Mouse (Mus musculus): Measurements from ENCODE around the gene Rhox11. TPM values are rescaled to one million over a fixed set of nuclear protein-coding genes. Genes with fewer than 3 reads are reported as not detected.
"Not testable (repeated sequence)": the region's sequence is repeated elsewhere in the genome, so short reads cannot be mapped to it uniquely, and the experiment has no call there.

Gene Rhox11
- not detected in 2 replicates for polyA plus RNA-seq (2016; fragmentation: Nextera tagmentation; extraction: Ambion mirVana)

DNA sequence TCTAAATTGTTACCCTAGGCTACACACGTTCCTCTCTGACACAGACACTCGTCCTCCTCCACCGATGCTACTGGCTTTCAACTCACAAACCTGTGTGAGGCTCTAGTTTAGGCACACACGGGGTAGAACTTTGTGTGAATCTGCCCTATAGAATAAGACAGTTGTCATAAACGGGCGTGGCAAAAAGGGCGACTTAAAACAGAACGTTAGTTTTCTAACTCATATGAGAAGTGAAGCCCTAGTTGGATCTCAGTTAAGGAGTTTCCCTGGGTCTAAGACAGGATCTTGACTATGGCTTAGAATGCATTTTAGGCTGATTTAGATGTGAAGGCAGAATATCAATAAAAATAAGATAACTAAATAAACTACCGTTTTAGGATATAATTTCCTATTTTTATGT lies at the start of gene Rhox11:
Gene Rhox11 (minus strand): TSS at position 101 of the 400 bp plus-strand sequence.
- no peaks in the 10 kb centered on the region for H3K9me3 ChIP-seq (replicated peaks)
- H3K27me3 ChIP-seq (ENCODE audit: low read depth, poor library complexity, severe bottlenecking): no peaks in the 10 kb centered on the region
- H3K36me3 ChIP-seq: no peaks in the 10 kb centered on the region
- no peak for DNase-seq (ENCODE audit: low spot score)
- H3K27ac ChIP-seq: no peak within 1 kb of the TSS
- H3K4me1 ChIP-seq: no peaks in the 10 kb centered on the region
- 87% methylated on average over 9 of the region's 9 CpGs for WGBS
- no peak within 1 kb of the TSS for H3K4me3 ChIP-seq

DNA sequence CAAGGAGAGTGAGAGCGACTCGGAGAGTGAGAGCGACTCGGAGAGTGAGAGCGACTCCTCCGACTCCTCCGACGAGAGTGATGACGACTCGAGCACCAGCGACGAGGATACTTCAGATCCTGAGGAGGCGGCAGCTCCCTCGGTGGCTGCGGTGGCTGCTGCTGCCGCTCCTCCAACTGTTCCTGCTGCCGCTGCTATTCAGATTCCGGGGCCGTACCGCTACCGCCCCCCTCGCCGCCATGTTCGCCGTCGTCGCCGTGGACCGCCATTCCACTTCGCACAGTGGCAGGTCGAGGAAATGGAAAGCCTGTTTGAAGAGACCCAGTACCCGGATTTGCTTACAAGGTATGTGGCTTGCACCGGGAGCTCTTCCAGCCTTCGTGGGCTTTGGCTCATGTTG lies 36.5 kb upstream of the Rhox11 start:
- no peak overlapping the region for H3K27ac ChIP-seq
- H3K9me3 ChIP-seq (replicated peaks): peaks cover 6% of the 10 kb centered on the region; the same call in 1 of the 2 replicates
- no peaks in the 10 kb centered on the region for H3K27me3 ChIP-seq (ENCODE audit: low read depth, poor library complexity, severe bottlenecking)
- no peak overlapping the region for H3K4me3 ChIP-seq
- no peaks in the 10 kb centered on the region for H3K4me1 ChIP-seq
- WGBS: 86% methylated on average over 34 of the region's 34 CpGs
- no peaks in the 10 kb centered on the region for H3K36me3 ChIP-seq
- no peak for DNase-seq (ENCODE audit: low spot score)

DNA sequence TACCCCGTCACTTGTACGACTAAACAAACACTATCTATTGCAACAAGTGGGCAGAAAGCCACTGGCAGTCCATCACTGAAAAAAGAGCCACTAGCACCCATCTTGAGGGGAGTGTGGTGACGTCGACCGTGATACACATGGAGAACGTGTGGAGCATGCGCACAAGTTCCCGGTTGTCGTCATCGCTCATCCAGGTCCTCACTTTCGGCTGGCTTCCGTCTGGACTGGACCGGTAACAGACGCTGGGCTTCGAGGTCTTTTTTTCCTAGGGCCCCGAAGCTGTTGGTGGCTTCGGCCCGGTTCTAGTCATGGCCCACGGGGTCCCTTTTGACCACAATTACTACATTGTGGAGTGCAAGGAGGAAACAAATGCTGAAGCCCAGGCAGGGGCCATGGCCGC lies 36.0 kb upstream of the Rhox11 start, which contains the start of gene Rhox13:
Gene Rhox13 (plus strand): TSS at position 238 of the 400 bp plus-strand sequence.
- DNase-seq (ENCODE audit: low spot score): no peak
- Histone ChIP-seq H3K4me1 (no peaks in the 10 kb centered on the region), H3K27me3 (ENCODE audit: low read depth, poor library complexity, severe bottlenecking) (no peaks in the 10 kb centered on the region), H3K9me3 (replicated peaks) (peaks cover 6% of the 10 kb centered on the region; the same call in 1 of the 2 replicates), H3K4me3 (no peak within 1 kb of the TSS), H3K36me3 (no peaks in the 10 kb centered on the region), H3K27ac (no peak within 1 kb of the TSS)
- WGBS: 94% methylated on average over 20 of the region's 20 CpGs

DNA sequence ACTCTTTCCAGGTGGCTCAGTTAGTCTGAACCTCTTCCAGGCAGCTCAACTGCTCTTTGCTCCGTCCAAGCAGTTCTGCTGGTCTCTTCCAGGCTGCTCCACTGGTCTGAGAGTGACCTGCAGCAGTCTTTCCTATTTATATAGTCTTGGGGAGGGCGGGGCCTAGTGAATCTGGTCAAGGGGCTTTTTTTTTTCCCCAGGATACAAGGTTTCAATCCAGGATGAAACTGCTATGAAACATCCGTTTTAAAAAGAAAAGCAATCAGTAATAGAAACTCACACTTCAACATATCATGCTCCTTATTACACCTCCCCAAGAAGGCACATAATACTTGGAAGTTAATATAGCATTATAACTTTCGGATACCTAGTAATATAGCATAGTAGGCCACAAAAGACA lies 25.9 kb upstream of the Rhox11 start, which contains the start of gene Rhox12:
Gene Rhox12 (minus strand): TSS at position 101 of the 400 bp plus-strand sequence.
- 81% methylated on average over 4 of the region's 4 CpGs for WGBS

DNA sequence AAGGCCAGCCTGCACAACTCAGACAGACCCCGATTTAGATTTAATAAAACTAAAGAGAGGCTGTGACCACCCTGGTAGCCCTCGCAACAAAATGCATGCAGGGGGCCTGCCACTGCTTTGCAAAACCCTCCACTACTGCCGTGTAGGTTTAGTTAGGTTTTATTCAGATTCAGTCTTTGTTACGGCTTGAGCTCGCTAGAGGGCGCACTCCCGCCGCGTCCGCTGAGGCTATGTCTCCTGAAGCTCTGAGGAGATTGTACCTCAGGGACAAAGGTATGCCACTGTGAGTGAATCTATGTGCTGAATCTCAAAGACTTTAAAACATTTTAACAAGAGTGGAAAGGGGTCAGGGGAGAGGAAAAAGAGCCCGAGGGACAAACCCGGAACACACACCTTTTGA lies 715 bp downstream of the Rhox11 start:
- Histone ChIP-seq H3K9me3 (replicated peaks) (no peaks in the 10 kb centered on the region), H3K4me3 (no peak overlapping the region), H3K27ac (no peak overlapping the region), H3K4me1 (no peaks in the 10 kb centered on the region), H3K36me3 (no peaks in the 10 kb centered on the region), H3K27me3 (ENCODE audit: low read depth, poor library complexity, severe bottlenecking) (no peaks in the 10 kb centered on the region)
- WGBS: 16% methylated on average over 12 of the region's 12 CpGs
- DNase-seq (ENCODE audit: low spot score): peak; percentile 56

More for the DNA sequence above, 25.9 kb upstream of the Rhox11 start, which contains the start of gene Rhox12:
- H3K4me1 ChIP-seq: no peaks in the 10 kb centered on the region
- no peak for DNase-seq (ENCODE audit: low spot score)
- H3K9me3 ChIP-seq (replicated peaks): no peaks in the 10 kb centered on the region
- H3K36me3 ChIP-seq: no peaks in the 10 kb centered on the region
- no peaks in the 10 kb centered on the region for H3K27me3 ChIP-seq (ENCODE audit: low read depth, poor library complexity, severe bottlenecking)
- no peak within 1 kb of the TSS for H3K4me3 ChIP-seq
- no peak within 1 kb of the TSS for H3K27ac ChIP-seq

DNA sequence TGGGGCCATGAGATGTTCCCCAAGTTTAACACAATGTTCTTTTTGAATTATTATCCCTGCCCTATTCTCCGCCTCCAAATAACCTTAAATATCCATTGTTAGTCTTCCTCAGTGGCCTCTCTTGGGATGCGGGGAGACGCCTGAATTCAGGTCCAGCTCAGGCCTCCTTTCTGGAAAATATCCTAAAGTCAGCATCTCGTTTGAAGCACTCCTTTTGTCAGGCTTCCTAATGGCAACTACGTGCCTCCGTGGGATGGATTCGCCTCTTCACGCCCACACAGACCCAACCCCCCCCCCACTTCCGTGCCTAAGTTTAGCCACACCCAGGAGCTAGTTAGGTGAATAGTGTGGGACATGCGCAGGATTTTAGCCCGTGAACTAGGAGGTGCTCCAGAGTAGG lies 18.8 kb downstream of the Rhox11 start, which contains the start of gene Rhox10:
Gene Rhox10 (plus strand): TSS at position 301 of the 400 bp plus-strand sequence.
- no peak for DNase-seq (ENCODE audit: low spot score)

DNA sequence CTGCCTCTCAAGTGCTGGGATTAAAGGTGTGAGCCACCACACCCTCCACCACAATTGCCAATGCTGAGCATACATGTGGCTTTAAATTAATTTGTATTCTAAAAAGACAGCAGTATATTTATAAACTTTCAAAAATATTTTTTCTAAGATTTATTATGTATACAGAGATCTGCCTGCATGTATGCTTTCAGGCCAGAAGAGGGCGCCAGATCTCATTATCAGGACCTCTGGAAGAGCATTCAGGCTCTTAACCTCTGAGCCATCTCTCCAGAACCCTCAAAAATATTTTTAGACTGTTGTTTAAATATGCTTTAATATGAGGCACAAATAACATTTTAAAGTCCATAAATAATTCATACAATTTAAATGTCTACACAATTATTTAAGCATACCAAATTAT lies 23.4 kb downstream of the Rhox11 start:
- 0% methylated on average over 1 of the region's 1 CpGs for WGBS
- DNase-seq (ENCODE audit: low spot score): no peak
- Histone ChIP-seq H3K36me3 (no peaks in the 10 kb centered on the region), H3K9me3 (replicated peaks) (no peaks in the 10 kb centered on the region), H3K27ac (no peak overlapping the region), H3K27me3 (ENCODE audit: low read depth, poor library complexity, severe bottlenecking) (no peaks in the 10 kb centered on the region), H3K4me1 (no peaks in the 10 kb centered on the region), H3K4me3 (no peak overlapping the region)

More for the DNA sequence above, 18.8 kb downstream of the Rhox11 start, which contains the start of gene Rhox10:
- WGBS: 90% methylated on average over 11 of the region's 11 CpGs
- Histone ChIP-seq H3K27ac (no peak within 1 kb of the TSS), H3K4me3 (no peak within 1 kb of the TSS), H3K9me3 (replicated peaks) (no peaks in the 10 kb centered on the region), H3K27me3 (ENCODE audit: low read depth, poor library complexity, severe bottlenecking) (no peaks in the 10 kb centered on the region), H3K36me3 (no peaks in the 10 kb centered on the region), H3K4me1 (no peaks in the 10 kb centered on the region)

DNA sequence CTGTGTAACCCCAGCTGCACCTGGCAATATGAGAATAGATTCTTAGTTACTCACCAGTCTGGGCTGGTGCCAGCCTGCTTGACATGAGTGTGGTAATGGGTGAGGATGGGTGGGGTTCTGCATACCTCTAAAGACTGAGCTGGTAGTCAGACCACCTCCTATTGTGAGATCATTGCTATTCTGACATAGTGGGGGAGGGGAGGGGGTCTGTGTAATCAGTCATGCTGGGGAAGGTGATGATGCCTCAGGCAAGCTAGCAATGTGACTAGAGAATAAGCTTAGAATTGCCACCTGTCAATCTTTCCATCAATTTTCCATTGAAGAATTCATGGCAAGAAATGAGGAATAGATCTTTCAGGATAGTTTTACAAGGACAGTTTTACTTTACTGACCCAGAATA lies 41.9 kb downstream of the Rhox11 start, which contains the start of gene Btg1-ps2:
Gene Btg1-ps2 (minus strand): TSS at position 101 of the 400 bp plus-strand sequence.
- H3K27ac ChIP-seq; H3K36me3 ChIP-seq; H3K9me3 ChIP-seq (replicated peaks); DNase-seq (ENCODE audit: low spot score); H3K4me1 ChIP-seq; H3K27me3 ChIP-seq (ENCODE audit: low read depth, poor library complexity, severe bottlenecking); H3K4me3 ChIP-seq: not testable (repeated sequence)

DNA sequence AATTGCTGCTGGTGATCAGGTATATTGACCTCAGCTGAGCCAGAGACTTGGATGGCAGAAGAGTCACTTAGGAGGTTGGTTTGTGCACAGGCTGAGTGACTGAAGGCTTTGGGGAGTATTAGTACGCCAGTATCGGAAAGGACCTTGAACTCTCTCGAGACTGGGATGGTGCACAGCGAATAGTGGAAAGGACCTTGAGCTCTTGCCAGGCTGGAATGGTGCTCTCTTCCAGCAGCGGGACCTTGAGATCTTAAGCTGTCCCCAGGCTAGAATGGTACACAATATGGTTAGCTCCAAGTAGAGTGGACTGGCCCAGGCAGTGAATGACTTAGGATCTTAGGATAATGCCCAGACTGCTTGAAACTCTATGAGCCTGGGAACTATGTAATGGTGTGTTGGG lies 45.3 kb downstream of the Rhox11 start:
- Histone ChIP-seq H3K27me3 (ENCODE audit: low read depth, poor library complexity, severe bottlenecking) (no peaks in the 10 kb centered on the region), H3K36me3 (no peaks in the 10 kb centered on the region)
- WGBS: 92% methylated on average over 5 of the region's 5 CpGs

DNA sequence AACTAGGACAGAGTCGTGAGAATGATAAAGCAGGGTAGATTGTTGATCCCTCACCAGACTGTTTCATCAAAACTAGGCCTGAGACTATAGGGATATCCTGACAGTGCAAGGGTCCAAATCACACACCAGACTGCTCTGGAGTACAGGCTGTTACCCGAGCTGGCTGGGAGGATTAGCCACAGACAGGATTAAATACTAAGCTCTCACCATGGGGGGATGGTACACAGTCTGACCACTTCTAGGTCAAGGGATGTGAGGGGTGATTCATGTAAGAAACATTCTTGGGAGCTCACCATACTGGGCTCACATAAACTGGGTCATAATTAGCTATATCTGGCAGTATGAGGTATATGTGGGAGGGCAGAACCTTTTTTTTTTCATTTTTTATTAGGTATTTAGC lies 51.1 kb downstream of the Rhox11 start:
- DNase-seq (ENCODE audit: low spot score): no peak
- Histone ChIP-seq H3K4me3 (no peak overlapping the region), H3K27me3 (ENCODE audit: low read depth, poor library complexity, severe bottlenecking) (no peaks in the 10 kb centered on the region), H3K4me1 (no peaks in the 10 kb centered on the region), H3K9me3 (replicated peaks) (no peaks in the 10 kb centered on the region), H3K36me3 (no peaks in the 10 kb centered on the region), H3K27ac (no peak overlapping the region)
- WGBS: 59% methylated on average over 2 of the region's 2 CpGs

More for the DNA sequence above, 45.3 kb downstream of the Rhox11 start:
- H3K4me3 ChIP-seq: no peak overlapping the region
- H3K27ac ChIP-seq: no peak overlapping the region
- no peak for DNase-seq (ENCODE audit: low spot score)
- no peaks in the 10 kb centered on the region for H3K9me3 ChIP-seq (replicated peaks)
- H3K4me1 ChIP-seq: no peaks in the 10 kb centered on the region

Other genes starting within 250 kb of the Rhox11 start
- not detected in 2 replicates for gene Rhox8, start 206.2 kb downstream of the Rhox11 start, polyA plus RNA-seq (2016; fragmentation: Nextera tagmentation; extraction: Ambion mirVana)
- not detected in 2 replicates for gene Rhox7b, start 187.9 kb downstream of the Rhox11 start, polyA plus RNA-seq (2016; fragmentation: Nextera tagmentation; extraction: Ambion mirVana)
- gene Rhox9, start 183.4 kb downstream of the Rhox11 start, polyA plus RNA-seq (2016; fragmentation: Nextera tagmentation; extraction: Ambion mirVana): not detected in 2 replicates
- not detected in 2 replicates for gene Btg1-ps1, start 66.3 kb downstream of the Rhox11 start, polyA plus RNA-seq (2016; fragmentation: Nextera tagmentation; extraction: Ambion mirVana)
- gene Btg1-ps2, start 42.0 kb downstream of the Rhox11 start, polyA plus RNA-seq (2016; fragmentation: Nextera tagmentation; extraction: Ambion mirVana): not detected in 2 replicates
- gene Rhox10, start 18.7 kb downstream of the Rhox11 start, polyA plus RNA-seq (2016; fragmentation: Nextera tagmentation; extraction: Ambion mirVana): not detected in 2 replicates
- not detected in 2 replicates for gene Rhox12, start 25.8 kb upstream of the Rhox11 start, polyA plus RNA-seq (2016; fragmentation: Nextera tagmentation; extraction: Ambion mirVana)
- gene Rhox13, start 36.1 kb upstream of the Rhox11 start, polyA plus RNA-seq (2016; fragmentation: Nextera tagmentation; extraction: Ambion mirVana): not detected in 2 replicates
- gene Zbtb33, start 104.7 kb upstream of the Rhox11 start, polyA plus RNA-seq (2016; fragmentation: Nextera tagmentation; extraction: Ambion mirVana): 3.3 and 3.4 TPM in 2 replicates
- gene Tmem255a, start 167.3 kb upstream of the Rhox11 start, polyA plus RNA-seq (2016; fragmentation: Nextera tagmentation; extraction: Ambion mirVana): 25.7 and 28.0 TPM in 2 replicates
- not detected in 2 replicates for gene Atp1b4, start 231.0 kb upstream of the Rhox11 start, polyA plus RNA-seq (2016; fragmentation: Nextera tagmentation; extraction: Ambion mirVana)